Mouse (Mus musculus) ES-Bruce4 (cell line): ENCODE data around the gene Sgpl1.

Experiments used
- CTCF ChIP-seq: IDR thresholded peaks from one replicate; pipeline ENCODE4 v1.8.1; 2011; ENCODE audit warnings: low read depth, low read length
- EP300 ChIP-seq: IDR thresholded peaks from 2 replicates; pipeline ENCODE4 v1.6.1; 2011; ENCODE audit warnings: low read depth, low read length; ENCODE audit not compliant: insufficient read depth

DNA sequence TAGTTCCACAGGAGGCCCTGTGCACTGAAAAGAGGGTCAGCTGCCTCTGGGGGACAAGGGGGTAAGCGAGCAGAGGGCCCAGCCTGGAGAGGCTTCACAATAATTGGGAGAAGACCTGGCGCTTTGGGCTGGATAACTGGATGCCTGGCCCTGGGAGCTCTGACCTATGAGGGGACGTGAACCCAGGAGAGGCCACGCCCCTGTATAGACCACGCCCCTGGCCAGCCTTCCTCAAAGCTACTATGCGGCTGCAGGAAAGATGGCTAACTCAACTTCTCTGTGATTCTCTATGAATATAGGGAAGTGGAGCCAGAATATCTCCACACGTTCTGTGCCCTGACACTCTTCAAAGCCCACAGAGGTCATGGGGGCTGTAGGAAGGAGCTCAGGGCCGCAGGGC is 82.9 kb downstream of the Sgpl1 start:
- no peak for TF ChIP-seq EP300
- TF ChIP-seq CTCF, result no peak
